Mouse (Mus musculus) hindbrain, embryonic 11.5 days (tissue): Measurements from ENCODE around the gene Pigt. TPM values are rescaled to one million over a fixed set of nuclear protein-coding genes. Genes with fewer than 3 reads are reported as not detected.
A peak's percentile ranks its signal among the peaks of the same experiment; 100 is the strongest.

ENCODE experiments used
- ATAC-seq: fragments of 200-750 bp; cut with Nextera tagmentation; 2 replicates; pipeline ENCODE4 v1.8.0; 2017; ENCODE audit warnings: mild to moderate bottlenecking, moderate TSS enrichment, moderate library complexity; ENCODE audit not compliant: low FRiP score
- DNase-seq: peaks from one replicate; pipeline ENCODE4 v3.0.0-alpha.2; 2015; ENCODE audit warnings: low spot score
- H3K27ac ChIP-seq: fragments of 300-500 bp; sonication (generic); 2 replicates; pipeline ENCODE4 v1.5.1; 2014; ENCODE audit warnings: mild to moderate bottlenecking, low read depth, low read length
- H3K27me3 ChIP-seq: fragments of 300-500 bp; sonication (generic); 2 replicates; pipeline ENCODE4 v1.6.1; 2014; ENCODE audit warnings: mild to moderate bottlenecking, low read length, moderate library complexity, mixed read lengths; ENCODE audit not compliant: control insufficient read depth, insufficient read depth
- H3K36me3 ChIP-seq: fragments of 300-500 bp; sonication (generic); 2 replicates; pipeline ENCODE4 v1.6.1; 2014; ENCODE audit warnings: mild to moderate bottlenecking, low read length, moderate library complexity, mixed read lengths; ENCODE audit not compliant: control insufficient read depth, insufficient read depth
- H3K4me1 ChIP-seq: fragments of 300-500 bp; sonication (generic); replicated peaks from 2 replicates; pipeline ENCODE4 v1.6.1; 2014; ENCODE audit warnings: low read length, mixed read lengths; ENCODE audit not compliant: control insufficient read depth, insufficient read depth
- H3K4me2 ChIP-seq: fragments of 300-500 bp; sonication (generic); replicated peaks from 2 replicates; pipeline ENCODE4 v1.6.1; 2014; ENCODE audit warnings: mild to moderate bottlenecking, low read depth, low read length
- H3K4me3 ChIP-seq: fragments of 300-500 bp; sonication (generic); 2 replicates; pipeline ENCODE4 v1.5.1; 2014; ENCODE audit warnings: low read depth, low read length
- H3K9ac ChIP-seq: fragments of 300-500 bp; sonication (generic); 2 replicates; pipeline ENCODE4 v1.6.1; 2014; ENCODE audit warnings: low read depth, low read length
- H3K9me3 ChIP-seq: fragments of 300-500 bp; sonication (generic); 2 replicates; pipeline ENCODE4 v1.6.1; 2016; ENCODE audit warnings: low read length; ENCODE audit not compliant: control insufficient read depth
- WGBS: fragments of 180-500 bp; shearing (Covaris S2); extraction: QIAGEN DNeasy Blood & Tissue Kit; methylation state at CpG from one replicate; pipeline ENCODE4 v1.1.7; 2014; 5-methylcytosine and 5-hydroxymethylcytosine counted together
- polyA plus RNA-seq: library from polyadenylated mRNA; unstranded; fragments of >200 nt; fragmentation: Nextera tagmentation; extraction: Ambion mirVana; gene quantifications from 2 replicates; pipeline ENCODE4 v1.2.1, GENCODE M21; 2014

Gene Pigt
- polyA plus RNA-seq = 47.9 and 56.8 TPM in 2 replicates

DNA sequence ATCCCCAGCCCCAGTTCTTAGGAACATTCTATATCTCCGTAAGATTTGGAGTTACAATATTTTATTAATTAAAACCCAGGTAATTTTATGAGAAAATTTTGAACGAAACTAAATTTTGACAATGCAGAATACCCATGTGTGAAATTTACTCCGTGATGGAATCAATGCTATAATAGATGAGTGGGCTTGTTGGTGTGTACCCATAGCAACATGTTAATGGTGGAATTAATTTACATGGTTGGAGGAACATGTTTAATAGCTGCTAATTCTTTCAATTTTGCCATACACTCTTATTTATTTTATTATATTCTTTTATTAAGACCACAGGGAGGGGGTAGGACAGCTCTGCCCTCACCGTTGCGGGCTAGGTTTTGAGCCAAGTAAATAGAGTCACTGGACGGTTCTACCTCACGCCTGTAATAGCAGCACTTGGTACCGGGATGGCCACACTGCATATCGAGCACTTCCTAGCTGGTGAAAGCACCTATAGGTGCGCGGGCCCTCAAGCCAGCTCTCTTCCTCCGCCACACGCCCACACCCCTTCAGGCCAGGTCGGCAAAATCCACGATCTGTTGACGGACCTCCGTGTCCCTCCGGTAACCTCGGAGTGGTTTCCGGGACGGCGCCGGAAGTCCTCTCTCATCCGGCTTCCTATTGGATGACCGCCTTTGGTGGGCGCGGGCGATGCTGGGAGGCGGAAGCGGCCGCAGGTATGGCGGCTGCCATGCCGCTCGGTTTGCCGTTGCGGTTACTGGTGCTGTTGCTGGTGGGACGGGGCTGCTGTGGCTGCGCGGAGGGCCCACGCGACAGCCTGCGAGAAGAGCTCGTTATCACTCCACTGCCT, at the start of gene Pigt:
Pigt (plus strand) TSS at position 674 of the 844 bp plus-strand sequence.
- no peaks in the 10 kb centered on the region; the same call in 1 of the 2 replicates for H3K4me1 ChIP-seq
- no peaks in the 10 kb centered on the region for H3K9me3 ChIP-seq
- 5% methylated on average over 35 of the region's 43 CpGs for WGBS
- no peaks in the 10 kb centered on the region for H3K27me3 ChIP-seq
- H3K4me3 ChIP-seq = peak within 1 kb of the TSS; percentile 89
- peak within 1 kb of the TSS; percentile 54 for H3K4me2 ChIP-seq
- H3K36me3 ChIP-seq = no peaks in the 10 kb centered on the region
- peak; percentile 92 for ATAC-seq
- peak within 1 kb of the TSS; percentile 74 for H3K9ac ChIP-seq
- DNase-seq = peak; percentile 87
- H3K27ac ChIP-seq = no peak within 1 kb of the TSS

GRCm38 (mm10) chr2:164448140-164448539, 49.2 kb upstream of the Pigt start:
- H3K27me3 ChIP-seq = no peaks in the 10 kb centered on the region

DNA sequence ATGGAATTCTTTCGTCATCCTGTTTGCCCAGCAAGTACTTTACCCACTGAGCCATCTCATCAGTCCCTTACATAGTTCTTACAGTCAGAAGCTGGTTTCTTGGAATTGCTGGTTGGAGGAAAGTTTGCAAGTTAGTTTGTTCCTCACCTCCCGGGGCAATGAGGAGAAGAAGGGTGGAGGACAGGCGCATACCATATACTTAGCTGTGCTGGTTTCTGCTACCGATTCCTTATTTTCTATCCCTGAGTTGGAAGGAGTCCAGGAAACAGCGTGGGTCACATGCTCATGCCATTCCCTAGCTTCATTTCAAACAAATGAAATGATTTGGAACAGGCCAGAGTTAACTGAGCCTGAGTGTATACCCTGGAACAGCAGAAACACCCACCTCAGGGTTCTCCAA, 48.4 kb upstream of the Pigt start:
- ATAC-seq (no peak), DNase-seq (no peak)
- no peak overlapping the region for H3K27ac ChIP-seq
- H3K4me3 ChIP-seq = no peak overlapping the region
- no peaks in the 10 kb centered on the region for H3K9me3 ChIP-seq
- no peak overlapping the region for H3K4me2 ChIP-seq
- H3K27me3 ChIP-seq = no peaks in the 10 kb centered on the region
- H3K9ac ChIP-seq = no peak overlapping the region
- WGBS = 88% methylated on average over 5 of the region's 5 CpGs
- H3K36me3 ChIP-seq = no peaks in the 10 kb centered on the region
- no peaks in the 10 kb centered on the region for H3K4me1 ChIP-seq

More at GRCm38 (mm10) chr2:164448140-164448539, 49.2 kb upstream of the Pigt start:
- Histone ChIP-seq H3K9ac (no peak overlapping the region), H3K4me3 (no peak overlapping the region), H3K4me2 (no peak overlapping the region), H3K27ac (no peak overlapping the region), H3K4me1 (no peaks in the 10 kb centered on the region; the same call in 1 of the 2 replicates), H3K36me3 (no peaks in the 10 kb centered on the region), H3K9me3 (no peaks in the 10 kb centered on the region)
- DNase-seq = no peak
- WGBS = 94% methylated on average over 1 of the region's 1 CpGs
- ATAC-seq = no peak

GRCm38 (mm10) chr2:164449341-164450042, 47.8 kb upstream of the Pigt start:
- no peaks in the 10 kb centered on the region for H3K36me3 ChIP-seq
- no peak overlapping the region for H3K9ac ChIP-seq
- no peak overlapping the region for H3K27ac ChIP-seq
- ATAC-seq (no peak), DNase-seq (no peak)
- H3K4me2 ChIP-seq = no peak overlapping the region
- no peaks in the 10 kb centered on the region for H3K9me3 ChIP-seq
- no peak overlapping the region for H3K4me3 ChIP-seq
- WGBS = 88% methylated on average over 14 of the region's 14 CpGs
- H3K4me1 ChIP-seq = no peaks in the 10 kb centered on the region
- H3K27me3 ChIP-seq = no peaks in the 10 kb centered on the region

- Histone ChIP-seq H3K27ac (no peak overlapping the region), H3K4me3 (no peak overlapping the region), H3K36me3 (no peaks in the 10 kb centered on the region), H3K4me2 (no peak overlapping the region), H3K9ac (no peak overlapping the region), H3K27me3 (no peaks in the 10 kb centered on the region), H3K4me1 (peaks cover 3% of the 10 kb centered on the region; the same call in 1 of the 2 replicates), H3K9me3 (no peaks in the 10 kb centered on the region)
- WGBS = 42% methylated on average over 9 of the region's 13 CpGs
- ATAC-seq = no peak
- DNase-seq = peak; percentile 20
Observed at GRCm38 (mm10) chr2:164452000-164452676, 45.2 kb upstream of the Pigt start.

DNA sequence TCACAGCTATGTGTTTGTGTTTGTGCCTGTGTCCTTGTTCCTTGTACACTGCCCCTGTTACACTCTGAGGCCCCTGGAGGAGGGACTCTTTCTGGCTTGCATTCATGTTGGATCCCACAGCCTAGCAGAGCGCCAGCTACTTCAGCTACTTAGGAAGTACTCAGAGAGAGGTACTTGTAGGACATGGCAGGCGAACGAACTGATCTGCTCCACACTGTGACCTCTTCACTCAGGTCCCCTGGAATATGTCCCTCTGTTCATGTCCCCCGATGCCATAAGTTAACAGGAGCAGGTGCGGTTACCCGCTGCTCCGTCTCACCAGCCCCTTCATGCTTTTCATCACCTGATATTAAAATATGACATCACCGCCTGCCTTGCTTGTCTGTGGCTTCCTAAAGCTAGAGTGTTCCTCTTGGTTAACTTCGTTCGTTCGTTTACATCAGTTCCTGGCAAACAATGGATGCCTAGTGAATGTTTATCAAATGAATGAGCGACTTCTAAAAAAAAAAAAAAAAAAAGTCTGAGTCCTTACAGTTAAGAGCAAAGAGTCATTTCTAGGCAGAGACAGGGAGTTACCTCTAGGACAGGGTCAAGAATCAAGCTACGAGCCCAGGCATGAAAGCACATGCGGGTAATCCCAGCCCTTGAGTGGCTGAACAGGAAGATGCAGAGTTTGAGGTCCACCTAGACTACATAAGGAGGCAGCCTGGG, 44.1 kb upstream of the Pigt start:
- H3K27me3 ChIP-seq = no peaks in the 10 kb centered on the region
- H3K4me3 ChIP-seq = no peak overlapping the region
- H3K4me1 ChIP-seq = peaks cover 3% of the 10 kb centered on the region; the same call in 1 of the 2 replicates
- ATAC-seq = no peak
- WGBS = 82% methylated on average over 14 of the region's 14 CpGs
- no peaks in the 10 kb centered on the region for H3K36me3 ChIP-seq
- no peak overlapping the region for H3K9ac ChIP-seq
- H3K27ac ChIP-seq = no peak overlapping the region
- no peaks in the 10 kb centered on the region for H3K9me3 ChIP-seq
- no peak for DNase-seq
- H3K4me2 ChIP-seq = no peak overlapping the region

DNA sequence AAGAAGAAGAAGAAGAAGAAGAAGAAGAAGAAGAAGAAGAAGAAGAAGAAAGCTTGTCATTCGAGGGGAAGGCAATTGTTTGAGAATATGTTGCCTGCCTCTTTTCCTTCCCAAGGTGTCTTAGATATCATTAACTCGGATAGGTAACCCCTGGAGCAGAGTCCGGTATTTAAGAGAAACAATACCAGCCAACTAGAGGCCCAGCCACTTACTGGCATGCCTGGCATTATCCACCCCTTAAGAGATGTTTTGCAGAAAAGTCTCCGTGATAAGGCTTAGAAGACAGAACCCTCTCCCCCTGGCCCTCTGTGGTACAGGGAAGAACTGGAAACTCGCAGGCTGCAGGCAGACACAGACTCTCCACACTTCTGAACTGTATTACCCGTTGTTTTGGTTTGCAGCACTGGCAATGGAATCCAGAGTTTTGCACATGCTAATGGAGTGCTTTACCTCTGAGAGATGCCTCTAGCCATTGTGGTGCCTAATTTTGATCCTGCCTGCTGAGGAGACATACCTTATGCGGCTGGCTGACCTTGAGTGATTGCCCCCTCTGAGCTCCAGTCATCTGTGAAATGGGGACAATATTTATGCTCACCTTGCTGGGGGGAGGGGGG, 43.3 kb upstream of the Pigt start:
- no peak overlapping the region for H3K4me2 ChIP-seq
- H3K4me1 ChIP-seq = peaks cover 3% of the 10 kb centered on the region; the same call in 1 of the 2 replicates
- H3K4me3 ChIP-seq = no peak overlapping the region
- DNase-seq (no peak), ATAC-seq (no peak)
- no peak overlapping the region for H3K9ac ChIP-seq
- no peaks in the 10 kb centered on the region for H3K27me3 ChIP-seq
- H3K9me3 ChIP-seq = no peaks in the 10 kb centered on the region
- WGBS = 72% methylated on average over 7 of the region's 7 CpGs
- H3K27ac ChIP-seq = no peak overlapping the region
- no peaks in the 10 kb centered on the region for H3K36me3 ChIP-seq

DNA sequence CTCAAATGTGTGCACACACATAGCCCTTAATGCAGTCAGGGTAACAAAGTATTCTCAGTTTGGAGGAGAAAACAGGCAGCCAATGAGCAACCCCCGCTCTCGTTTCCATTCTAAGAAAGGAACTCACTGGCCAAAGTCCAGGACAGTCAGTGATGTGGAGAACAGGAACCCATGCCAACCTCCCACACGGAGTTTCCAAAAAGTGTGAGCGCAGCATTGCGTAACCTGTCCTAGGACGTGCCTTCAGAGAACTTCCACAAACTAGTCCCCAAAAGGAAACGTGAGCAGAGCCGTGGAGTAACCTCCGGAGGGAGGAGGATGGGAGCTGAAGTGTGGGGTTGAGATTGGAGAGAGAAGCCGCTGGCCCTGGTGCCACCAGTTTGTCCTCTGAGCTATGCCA, 42.5 kb upstream of the Pigt start:
- Histone ChIP-seq H3K4me1 (peaks cover 3% of the 10 kb centered on the region; the same call in 1 of the 2 replicates), H3K4me3 (no peak overlapping the region), H3K36me3 (no peaks in the 10 kb centered on the region), H3K9me3 (no peaks in the 10 kb centered on the region), H3K9ac (no peak overlapping the region), H3K27me3 (no peaks in the 10 kb centered on the region), H3K4me2 (no peak overlapping the region), H3K27ac (no peak overlapping the region)
- ATAC-seq (no peak), DNase-seq (no peak)
- 85% methylated on average over 10 of the region's 10 CpGs for WGBS
